Mouse (Mus musculus): Measurements from ENCODE around the gene Astl. TPM values are rescaled to one million over a fixed set of nuclear protein-coding genes. Genes with fewer than 3 reads are reported as not detected.

Gene Astl
- polyA plus RNA-seq, 1 experiment from 2014 or later, result not detected

GRCm38 (mm10) chr2:127347147-127347985 lies 8.9 kb downstream of the Astl start:
- no peak overlapping the region for H3K4me2 ChIP-seq (ENCODE audit: low read length)
- 68% methylated on average over 13 of the region's 13 CpGs for WGBS
- H3K4me1 ChIP-seq (ENCODE audit: control insufficient read depth in 2 of 2, insufficient read depth in 2 of 2, low read length in 2 of 2), result no peaks in the 10 kb centered on the region
- H3K9me3 ChIP-seq (ENCODE audit: control insufficient read depth, low read length), result no peaks in the 10 kb centered on the region
- H3K36me3 ChIP-seq (ENCODE audit: control insufficient read depth, insufficient read depth, low read length), result no peaks in the 10 kb centered on the region
- H3K9ac ChIP-seq (ENCODE audit: low read length), result no peak overlapping the region
- 0 out of 2 replicates have a peak, but pooled peaks cover 2% of the 10 kb centered on the region for H3K27me3 ChIP-seq (ENCODE audit: control insufficient read depth, insufficient read depth, low read length)
- no peak overlapping the region for H3K27ac ChIP-seq (replicated peaks in 1 of 2; ENCODE audit: control insufficient read depth in 1 of 2, insufficient read depth in 1 of 2, low read depth in 2 of 2, low read length in 2 of 2)
- H3K4me3 ChIP-seq (ENCODE audit: control insufficient read depth in 1 of 2, insufficient read depth in 1 of 2, low read depth in 1 of 2, low read length in 2 of 2), result no peak overlapping the region
- ATAC-seq (ENCODE audit: insufficient number of reproducible peaks, insufficient read depth, low FRiP score, low read depth), result no peak

GRCm38 (mm10) chr2:127353881-127354280 lies 15.4 kb downstream of the Astl start:
- Histone ChIP-seq H3K9ac (ENCODE audit: low read length) (no peak overlapping the region), H3K4me3 (ENCODE audit: control insufficient read depth in 1 of 2, insufficient read depth in 1 of 2, low read depth in 1 of 2, low read length in 2 of 2) (no peak overlapping the region), H3K27ac (replicated peaks in 1 of 2; ENCODE audit: control insufficient read depth in 1 of 2, insufficient read depth in 1 of 2, low read depth in 2 of 2, low read length in 2 of 2) (no peak overlapping the region), H3K4me2 (ENCODE audit: low read length) (no peak overlapping the region), H3K36me3 (ENCODE audit: control insufficient read depth, insufficient read depth, low read length) (no peaks in the 10 kb centered on the region), H3K9me3 (ENCODE audit: control insufficient read depth, low read length) (no peaks in the 10 kb centered on the region), H3K4me1 (ENCODE audit: control insufficient read depth in 2 of 2, insufficient read depth in 2 of 2, low read length in 2 of 2) (no peaks in the 10 kb centered on the region), H3K27me3 (ENCODE audit: control insufficient read depth, insufficient read depth, low read length) (peaks cover 10% of the 10 kb centered on the region)
- WGBS, result 80% methylated on average over 4 of the region's 4 CpGs
- no peak for ATAC-seq (ENCODE audit: insufficient number of reproducible peaks, insufficient read depth, low FRiP score, low read depth)

- Histone ChIP-seq H3K9me3 (ENCODE audit: control insufficient read depth, low read length) (no peaks in the 10 kb centered on the region), H3K27ac (replicated peaks in 1 of 2; ENCODE audit: control insufficient read depth in 1 of 2, insufficient read depth in 1 of 2, low read depth in 2 of 2, low read length in 2 of 2) (no peak within 1 kb of the TSS), H3K9ac (ENCODE audit: low read length) (peak within 1 kb of the TSS; percentile 53), H3K27me3 (ENCODE audit: control insufficient read depth, insufficient read depth, low read length) (peaks cover 62% of the 10 kb centered on the region), H3K4me1 (ENCODE audit: control insufficient read depth in 2 of 2, insufficient read depth in 2 of 2, low read length in 2 of 2) (peaks cover 0 to 7% of the 10 kb centered on the region in 2 experiments; a peak in 2 of 4 replicates), H3K36me3 (ENCODE audit: control insufficient read depth, insufficient read depth, low read length) (no peaks in the 10 kb centered on the region), H3K4me3 (ENCODE audit: control insufficient read depth in 1 of 2, insufficient read depth in 1 of 2, low read depth in 1 of 2, low read length in 2 of 2) (peak within 1 kb of the TSS; percentile 35 to 45), H3K4me2 (ENCODE audit: low read length) (peak within 1 kb of the TSS; percentile 85)
- ATAC-seq (ENCODE audit: insufficient number of reproducible peaks, insufficient read depth, low FRiP score, low read depth), result peak; percentile 56
- WGBS, result 1% methylated on average over 44 of the region's 49 CpGs
Measured at GRCm38 (mm10) chr2:127362459-127363281, 24.2 kb downstream of the Astl start, which contains the start of gene Adra2b. TSS of gene Adra2b (plus strand) at chr2:127363208.

GRCm38 (mm10) chr2:127363282-127363652 lies 24.8 kb downstream of the Astl start:
- H3K4me3 ChIP-seq (ENCODE audit: control insufficient read depth in 1 of 2, insufficient read depth in 1 of 2, low read depth in 1 of 2, low read length in 2 of 2), result peak overlapping the region; percentile 35 to 45
- H3K4me1 ChIP-seq (ENCODE audit: control insufficient read depth in 2 of 2, insufficient read depth in 2 of 2, low read length in 2 of 2), result peaks cover 0 to 7% of the 10 kb centered on the region in 2 experiments; a peak in 2 of 4 replicates
- H3K27ac ChIP-seq (replicated peaks in 1 of 2; ENCODE audit: control insufficient read depth in 1 of 2, insufficient read depth in 1 of 2, low read depth in 2 of 2, low read length in 2 of 2), result no peak overlapping the region
- under 1% methylated on average over 25 of the region's 28 CpGs for WGBS
- ATAC-seq (ENCODE audit: insufficient number of reproducible peaks, insufficient read depth, low FRiP score, low read depth), result no peak
- no peaks in the 10 kb centered on the region for H3K9me3 ChIP-seq (ENCODE audit: control insufficient read depth, low read length)
- no peaks in the 10 kb centered on the region for H3K36me3 ChIP-seq (ENCODE audit: control insufficient read depth, insufficient read depth, low read length)
- H3K27me3 ChIP-seq (ENCODE audit: control insufficient read depth, insufficient read depth, low read length), result peaks cover 62% of the 10 kb centered on the region
- H3K9ac ChIP-seq (ENCODE audit: low read length), result peak overlapping the region; percentile 53
- H3K4me2 ChIP-seq (ENCODE audit: low read length), result peak overlapping the region; percentile 85

- 0 out of 2 replicates have a peak, but pooled peaks have one; percentile 22 for ATAC-seq (ENCODE audit: insufficient number of reproducible peaks, insufficient read depth, low FRiP score, low read depth)
- Histone ChIP-seq H3K9me3 (ENCODE audit: control insufficient read depth, low read length) (no peaks in the 10 kb centered on the region), H3K36me3 (ENCODE audit: control insufficient read depth, insufficient read depth, low read length) (no peaks in the 10 kb centered on the region), H3K9ac (ENCODE audit: low read length) (peak overlapping the region; percentile 53; the same call in 1 of the 2 replicates), H3K4me2 (ENCODE audit: low read length) (peak overlapping the region; percentile 85), H3K4me3 (ENCODE audit: control insufficient read depth in 1 of 2, insufficient read depth in 1 of 2, low read depth in 1 of 2, low read length in 2 of 2) (peak overlapping the region; percentile 35 to 45), H3K4me1 (ENCODE audit: control insufficient read depth in 2 of 2, insufficient read depth in 2 of 2, low read length in 2 of 2) (peaks cover 0 to 7% of the 10 kb centered on the region in 2 experiments; a peak in 2 of 4 replicates), H3K27me3 (ENCODE audit: control insufficient read depth, insufficient read depth, low read length) (peaks cover 62% of the 10 kb centered on the region), H3K27ac (replicated peaks in 1 of 2; ENCODE audit: control insufficient read depth in 1 of 2, insufficient read depth in 1 of 2, low read depth in 2 of 2, low read length in 2 of 2) (no peak overlapping the region)
- WGBS, result 3% methylated on average over 20 of the region's 20 CpGs
Measured at GRCm38 (mm10) chr2:127363696-127364095, 25.3 kb downstream of the Astl start.

- no peak for ATAC-seq (ENCODE audit: insufficient number of reproducible peaks, insufficient read depth, low FRiP score, low read depth)
- H3K4me3 ChIP-seq (ENCODE audit: control insufficient read depth in 1 of 2, insufficient read depth in 1 of 2, low read depth in 1 of 2, low read length in 2 of 2), result peak overlapping the region in 1 of 2 experiments; percentile 45; a peak in 1 of 4 replicates
- WGBS, result 5% methylated on average over 8 of the region's 8 CpGs
- H3K9me3 ChIP-seq (ENCODE audit: control insufficient read depth, low read length), result no peaks in the 10 kb centered on the region
- H3K27me3 ChIP-seq (ENCODE audit: control insufficient read depth, insufficient read depth, low read length), result peaks cover 62% of the 10 kb centered on the region
- no peaks in the 10 kb centered on the region for H3K36me3 ChIP-seq (ENCODE audit: control insufficient read depth, insufficient read depth, low read length)
- no peak overlapping the region for H3K9ac ChIP-seq (ENCODE audit: low read length)
- peak overlapping the region; percentile 85; the same call in 1 of the 2 replicates for H3K4me2 ChIP-seq (ENCODE audit: low read length)
- peaks cover 0 to 7% of the 10 kb centered on the region in 2 experiments; a peak in 2 of 4 replicates for H3K4me1 ChIP-seq (ENCODE audit: control insufficient read depth in 2 of 2, insufficient read depth in 2 of 2, low read length in 2 of 2)
- H3K27ac ChIP-seq (replicated peaks in 1 of 2; ENCODE audit: control insufficient read depth in 1 of 2, insufficient read depth in 1 of 2, low read depth in 2 of 2, low read length in 2 of 2), result no peak overlapping the region
Measured at GRCm38 (mm10) chr2:127364452-127364851, 26.0 kb downstream of the Astl start.

GRCm38 (mm10) chr2:127367126-127367820 lies 28.8 kb downstream of the Astl start:
- 47% methylated on average over 10 of the region's 10 CpGs for whole genome bisulfite sequencing
- H3K27me3 ChIP-seq (ENCODE audit: control insufficient read depth, insufficient read depth, low read length), result peaks cover 41% of the 10 kb centered on the region
- H3K4me1 ChIP-seq (ENCODE audit: control insufficient read depth in 2 of 2, insufficient read depth in 2 of 2, low read length in 2 of 2), result peaks cover 20 to 27% of the 10 kb centered on the region in 2 experiments
- H3K9me3 ChIP-seq (ENCODE audit: control insufficient read depth, low read length), result no peaks in the 10 kb centered on the region
- H3K4me3 ChIP-seq (ENCODE audit: control insufficient read depth in 1 of 2, insufficient read depth in 1 of 2, low read depth in 1 of 2, low read length in 2 of 2), result no peak overlapping the region
- no peak overlapping the region for H3K4me2 ChIP-seq (ENCODE audit: low read length)
- H3K36me3 ChIP-seq (ENCODE audit: control insufficient read depth, insufficient read depth, low read length), result no peaks in the 10 kb centered on the region
- H3K9ac ChIP-seq (ENCODE audit: low read length), result no peak overlapping the region
- ATAC-seq (ENCODE audit: insufficient number of reproducible peaks, insufficient read depth, low FRiP score, low read depth), result no peak
- no peak overlapping the region for H3K27ac ChIP-seq (replicated peaks in 1 of 2; ENCODE audit: control insufficient read depth in 1 of 2, insufficient read depth in 1 of 2, low read depth in 2 of 2, low read length in 2 of 2)

Measured in heart, embryonic 14.5 days (tissue).